Mouse (Mus musculus) stomach, postnatal 0 days (tissue): ENCODE data around the gene Plxnc1. TPM values are rescaled to one million over a fixed set of nuclear protein-coding genes. Genes with fewer than 3 reads are reported as not detected.

Experiments
- ATAC-seq: fragments of 200-750 bp; cut with Nextera tagmentation; 2 replicates; pipeline ENCODE4 v1.8.0; 2017; ENCODE audit not compliant: low FRiP score, low TSS enrichment
- DNase-seq: peaks from one replicate; pipeline ENCODE4 v3.0.0-alpha.2; 2016; ENCODE audit warnings: low spot score
- H3K27ac ChIP-seq: fragments of 300-500 bp; sonication (generic); replicated peaks from 2 replicates; pipeline ENCODE4 v1.5.1; 2014; ENCODE audit warnings: mild to moderate bottlenecking, control low read depth
- H3K27me3 ChIP-seq: fragments of 300-500 bp; sonication (generic); 2 replicates; pipeline ENCODE4 v1.6.1; 2014; ENCODE audit warnings: low read length; ENCODE audit not compliant: control insufficient read depth, insufficient read depth
- H3K36me3 ChIP-seq: fragments of 300-500 bp; sonication (generic); 2 replicates; pipeline ENCODE4 v1.6.1; 2014; ENCODE audit warnings: low read length, mixed read lengths; ENCODE audit not compliant: control insufficient read depth, insufficient read depth
- H3K4me1 ChIP-seq: fragments of 300-500 bp; sonication (generic); replicated peaks from 2 replicates; pipeline ENCODE4 v1.6.1; 2014; ENCODE audit warnings: antibody characterized with exemption; ENCODE audit not compliant: control insufficient read depth, insufficient read depth
- H3K4me2 ChIP-seq: fragments of 300-500 bp; sonication (generic); replicated peaks from 2 replicates; pipeline ENCODE4 v1.6.1; 2014; ENCODE audit warnings: low read depth, mild to moderate bottlenecking, control low read depth, moderate library complexity
- H3K4me3 ChIP-seq: fragments of 300-500 bp; sonication (generic); 2 replicates; pipeline ENCODE4 v1.5.1; 2014; ENCODE audit warnings: low read depth, low read length, control low read depth
- H3K9ac ChIP-seq: fragments of 300-500 bp; sonication (generic); 2 replicates; pipeline ENCODE4 v1.6.1; 2014; ENCODE audit warnings: mild to moderate bottlenecking, low read length, control low read depth, mixed read lengths
- H3K9me3 ChIP-seq: fragments of 300-500 bp; sonication (generic); 2 replicates; pipeline ENCODE4 v1.6.1; 2016; ENCODE audit warnings: low read length; ENCODE audit not compliant: control insufficient read depth
- CTCF ChIP-seq: IDR thresholded peaks from 2 replicates; pipeline ENCODE4 v1.5.1; 2016; ENCODE audit warnings: antibody characterized with exemption, low read depth, mild to moderate bottlenecking, moderate library complexity
- EP300 ChIP-seq: optimal IDR thresholded peaks from 2 replicates; pipeline ENCODE3; 2016; ENCODE audit warnings: antibody characterized with exemption
- WGBS: fragments of 180-500 bp; shearing (Covaris S2); extraction: QIAGEN DNeasy Blood & Tissue Kit; methylation state at CpG from one replicate; pipeline ENCODE4 v1.1.7; 2014; 5-methylcytosine and 5-hydroxymethylcytosine counted together
- polyA plus RNA-seq: library from polyadenylated mRNA; unstranded; fragments of >200 nt; fragmentation: Nextera tagmentation; extraction: Ambion mirVana; gene quantifications from 2 replicates; pipeline ENCODE4 v1.2.1, GENCODE M21; 2015

Gene Plxnc1
- polyA plus RNA-seq, 1 experiment from 2014 or later: 0.67 TPM

GRCm38 (mm10) chr10:94793914-94794313, 150.7 kb downstream of the Plxnc1 start:
- H3K4me2 ChIP-seq: no peak overlapping the region
- no peak for TF ChIP-seq CTCF
- TF ChIP-seq EP300: no peak
- H3K9ac ChIP-seq: no peak overlapping the region
- ATAC-seq (no peak), DNase-seq (no peak)
- H3K27me3 ChIP-seq: no peaks in the 10 kb centered on the region
- no peaks in the 10 kb centered on the region for H3K4me1 ChIP-seq
- 0 out of 2 replicates have a peak, but pooled peaks cover 4% of the 10 kb centered on the region for H3K36me3 ChIP-seq
- no peak overlapping the region for H3K4me3 ChIP-seq
- H3K27ac ChIP-seq: no peak overlapping the region
- 96% methylated on average over 3 of the region's 3 CpGs for WGBS
- H3K9me3 ChIP-seq: no peaks in the 10 kb centered on the region

GRCm38 (mm10) chr10:94789205-94789604, 155.4 kb downstream of the Plxnc1 start:
- WGBS: 49% methylated on average over 3 of the region's 3 CpGs
- ATAC-seq: no peak

GRCm38 (mm10) chr10:94780618-94781262, 163.9 kb downstream of the Plxnc1 start:
- Histone ChIP-seq H3K27me3 (no peaks in the 10 kb centered on the region), H3K4me3 (no peak overlapping the region), H3K9me3 (no peaks in the 10 kb centered on the region), H3K36me3 (no peaks in the 10 kb centered on the region), H3K4me1 (no peaks in the 10 kb centered on the region), H3K9ac (no peak overlapping the region), H3K4me2 (no peak overlapping the region), H3K27ac (no peak overlapping the region)
- TF ChIP-seq EP300 (no peak), CTCF (no peak)
- WGBS: 85% methylated on average over 3 of the region's 3 CpGs
- DNase-seq (no peak), ATAC-seq (no peak)

More at GRCm38 (mm10) chr10:94789205-94789604, 155.4 kb downstream of the Plxnc1 start:
- Histone ChIP-seq H3K27ac (no peak overlapping the region), H3K4me3 (no peak overlapping the region), H3K9ac (no peak overlapping the region), H3K4me2 (no peak overlapping the region), H3K9me3 (no peaks in the 10 kb centered on the region), H3K36me3 (peaks cover 3% of the 10 kb centered on the region; the same call in 1 of the 2 replicates), H3K4me1 (no peaks in the 10 kb centered on the region), H3K27me3 (no peaks in the 10 kb centered on the region)
- no peak for DNase-seq
- TF ChIP-seq CTCF: no peak
- no peak for TF ChIP-seq EP300

DNA sequence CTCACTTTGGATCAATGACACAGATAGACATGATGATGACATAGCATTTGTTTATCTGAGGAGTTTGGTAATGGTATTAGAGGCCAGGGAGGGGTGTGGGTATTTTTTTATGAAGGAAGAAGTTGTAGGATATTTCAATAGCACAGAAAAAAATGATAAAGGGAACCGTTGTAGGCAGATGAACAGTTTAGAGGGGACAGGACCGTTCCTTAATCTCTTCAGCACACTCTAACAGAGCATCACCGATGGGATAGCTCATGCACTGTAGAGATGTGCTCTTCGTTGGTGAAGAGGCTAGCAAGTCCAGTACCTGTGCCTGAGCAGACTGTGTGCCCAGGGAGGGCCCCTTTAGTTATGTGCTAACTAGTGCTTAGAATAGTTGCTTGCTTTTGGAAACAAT, 165.3 kb downstream of the Plxnc1 start:
- H3K9me3 ChIP-seq: no peaks in the 10 kb centered on the region
- H3K9ac ChIP-seq: no peak overlapping the region
- TF ChIP-seq EP300 (no peak), CTCF (no peak)
- no peak overlapping the region for H3K27ac ChIP-seq
- no peak for ATAC-seq
- H3K4me1 ChIP-seq: no peaks in the 10 kb centered on the region
- 92% methylated on average over 4 of the region's 4 CpGs for WGBS
- H3K36me3 ChIP-seq: no peaks in the 10 kb centered on the region
- no peaks in the 10 kb centered on the region for H3K27me3 ChIP-seq
- H3K4me3 ChIP-seq: no peak overlapping the region
- no peak for DNase-seq
- H3K4me2 ChIP-seq: no peak overlapping the region

GRCm38 (mm10) chr10:94777576-94777975, 167.1 kb downstream of the Plxnc1 start:
- TF ChIP-seq EP300: no peak
- TF ChIP-seq CTCF: no peak
- 79% methylated on average over 3 of the region's 3 CpGs for WGBS
- Histone ChIP-seq H3K9ac (no peak overlapping the region), H3K9me3 (no peaks in the 10 kb centered on the region), H3K27ac (no peak overlapping the region), H3K36me3 (no peaks in the 10 kb centered on the region), H3K4me1 (no peaks in the 10 kb centered on the region), H3K4me3 (no peak overlapping the region), H3K4me2 (no peak overlapping the region), H3K27me3 (no peaks in the 10 kb centered on the region)
- DNase-seq (no peak), ATAC-seq (no peak)

GRCm38 (mm10) chr10:94771496-94771895, 173.1 kb downstream of the Plxnc1 start:
- ATAC-seq (no peak), DNase-seq (no peak)
- 21% methylated on average over 3 of the region's 3 CpGs for WGBS
- no peaks in the 10 kb centered on the region for H3K4me1 ChIP-seq
- H3K4me3 ChIP-seq: no peak overlapping the region
- H3K9me3 ChIP-seq: no peaks in the 10 kb centered on the region
- H3K27me3 ChIP-seq: no peaks in the 10 kb centered on the region
- H3K27ac ChIP-seq: no peak overlapping the region
- no peak overlapping the region for H3K9ac ChIP-seq
- H3K4me2 ChIP-seq: no peak overlapping the region
- TF ChIP-seq CTCF (no peak), EP300 (no peak)
- H3K36me3 ChIP-seq: no peaks in the 10 kb centered on the region
